Mouse (Mus musculus): ENCODE measurements at regions not wholly inside any gene's neighbourhood (a gene's known extent, or its start where the extent isn't known, plus 50 kb on each side); places are given as distances from the start of the nearest gene placed in this dataset.
A peak's percentile ranks its signal among the peaks of the same experiment; 100 is the strongest.

DNA sequence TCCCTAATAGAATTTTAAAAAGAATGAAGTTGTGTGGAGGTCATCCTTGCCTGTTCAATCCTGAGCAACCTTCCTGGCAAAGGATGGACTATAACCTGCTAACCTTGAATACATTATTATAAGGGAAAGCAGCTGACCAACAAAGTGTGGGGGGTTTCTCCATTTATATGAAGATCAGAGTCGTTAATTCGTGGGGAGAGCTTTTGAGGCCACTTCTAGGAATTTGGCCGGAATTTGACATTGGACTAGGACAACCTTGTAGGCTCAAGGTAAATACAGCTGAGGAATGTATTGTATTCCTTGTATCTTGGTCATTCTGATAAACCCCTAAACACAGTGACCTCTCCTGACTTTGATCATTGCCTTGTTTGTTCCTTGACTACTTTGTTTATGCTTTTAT is 56.9 kb downstream of the Klf4 start:
- no peak for DNase-seq (ENCODE audit: low spot score in 2 of 2)

GRCm38 (mm10) chr4:55474044-55474788 is 58.0 kb downstream of the Klf4 start:
- no peak for DNase-seq (ENCODE audit: low spot score in 2 of 2)

DNA sequence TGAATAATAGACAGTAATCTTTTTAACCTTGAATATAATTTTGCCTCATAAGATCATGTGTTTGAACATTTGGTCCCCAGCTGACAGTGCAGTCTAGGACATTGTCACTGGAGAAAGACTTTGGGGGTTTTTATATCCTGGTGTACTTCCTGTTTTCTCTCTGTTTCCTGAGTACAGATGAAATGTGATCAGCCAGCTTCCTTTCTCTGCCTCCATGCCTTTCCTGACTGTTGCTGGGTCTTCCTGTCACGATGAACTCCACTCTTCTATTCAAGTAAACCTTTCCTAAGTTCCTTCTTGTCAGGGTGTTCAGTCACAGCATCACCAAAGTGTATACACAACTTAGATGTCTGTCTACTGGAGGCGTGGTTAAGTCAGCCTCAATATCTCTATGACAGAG is 59.6 kb downstream of the Klf4 start:
- no peak for DNase-seq (ENCODE audit: low spot score in 2 of 2)

GRCm38 (mm10) chr4:55470779-55471663 is 61.2 kb downstream of the Klf4 start:
- DNase-seq (ENCODE audit: low spot score in 2 of 2): no peak

- DNase-seq (ENCODE audit: low spot score in 2 of 2): no peak
These were observed 68.1 kb downstream of the Klf4 start for GRCm38 (mm10) chr4:55464192-55464591.

DNA sequence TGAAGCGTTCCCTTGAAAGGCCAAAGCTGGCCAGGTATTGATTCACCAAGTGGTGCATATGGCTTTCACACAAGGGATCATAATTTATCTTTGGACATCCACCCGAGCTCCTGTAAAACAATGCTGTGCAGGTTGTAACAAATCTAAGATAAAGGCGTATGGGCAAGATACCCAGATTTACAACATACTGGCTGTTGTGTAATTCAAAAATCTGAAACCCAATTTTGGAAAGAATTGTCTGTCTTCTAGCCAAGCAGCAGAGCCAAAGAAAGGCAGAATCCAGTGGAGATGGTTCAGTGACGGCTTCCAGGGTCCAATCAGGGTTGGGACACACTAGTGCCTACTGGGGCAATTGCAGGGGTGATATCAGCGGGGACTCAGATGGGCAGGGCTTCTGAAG is 70.3 kb downstream of the Klf4 start:
- DNase-seq (ENCODE audit: low spot score in 2 of 2): no peak

DNA sequence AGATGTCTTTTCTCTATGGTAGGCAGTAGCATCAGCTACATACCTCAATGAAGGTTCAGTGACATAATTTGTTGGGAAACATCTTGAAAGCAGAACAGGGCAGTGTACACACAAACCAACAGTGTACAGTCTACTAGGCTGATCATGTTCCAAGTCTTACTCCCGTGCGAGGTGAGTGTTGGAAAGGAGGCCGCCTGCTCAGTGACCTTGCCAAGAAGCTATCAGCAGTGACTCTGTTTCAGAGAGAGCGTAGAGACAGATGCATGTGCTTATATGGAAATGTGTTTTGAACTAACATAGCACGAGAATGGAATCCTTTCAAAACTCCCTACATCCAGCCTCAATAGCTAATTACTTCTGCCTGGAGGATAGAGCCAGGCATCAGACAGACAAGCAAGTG is 78.4 kb downstream of the Klf4 start:
- no peak for DNase-seq (ENCODE audit: low spot score in 2 of 2)

DNA sequence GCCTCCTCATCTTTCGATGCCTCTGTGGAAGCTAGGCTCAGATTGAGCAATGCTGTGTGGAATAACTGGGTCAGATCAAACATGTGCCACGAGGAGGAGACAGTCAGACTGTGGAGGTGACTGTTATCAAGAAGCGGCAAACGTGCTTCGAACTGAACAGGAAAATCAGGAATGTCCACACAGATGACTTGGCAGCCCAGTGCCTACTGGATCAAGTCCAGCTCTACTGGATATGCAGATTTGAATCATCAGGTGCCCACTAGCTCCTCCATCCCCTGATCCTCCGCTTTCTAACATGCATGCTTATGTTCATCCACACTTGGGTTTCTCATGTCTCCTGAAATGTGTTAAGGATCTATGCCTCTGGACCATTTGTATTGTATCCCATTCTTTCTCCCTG is 79.7 kb downstream of the Klf4 start:
- no peak for DNase-seq (ENCODE audit: low spot score in 2 of 2)

DNA sequence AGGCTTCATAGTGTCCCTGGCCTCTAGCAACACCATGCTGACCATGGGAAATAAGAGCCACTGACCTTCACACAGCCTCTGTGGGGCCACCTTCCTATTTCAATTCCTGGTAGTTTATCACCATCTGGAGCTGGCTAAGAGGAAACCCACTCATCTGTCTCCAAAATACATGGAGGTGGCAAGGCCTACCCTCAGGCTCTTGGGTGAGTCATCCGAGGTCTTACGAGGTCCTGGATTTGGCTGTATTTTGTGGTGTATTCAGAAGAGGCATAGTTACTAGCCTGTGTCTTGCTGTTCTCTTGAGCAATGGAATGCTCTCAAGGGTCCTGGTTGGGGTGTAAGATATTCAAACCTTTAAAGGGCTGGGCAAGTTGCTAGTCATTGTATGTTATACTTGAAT is 80.6 kb downstream of the Klf4 start:
- no peak for DNase-seq (ENCODE audit: low spot score in 2 of 2)

- no peak for DNase-seq (ENCODE audit: low spot score in 2 of 2)
These were observed 81.2 kb downstream of the Klf4 start for GRCm38 (mm10) chr4:55451026-55451425.

- DNase-seq (ENCODE audit: low spot score in 2 of 2): no peak
These were observed 88.8 kb downstream of the Klf4 start for GRCm38 (mm10) chr4:55443489-55443888.

DNA sequence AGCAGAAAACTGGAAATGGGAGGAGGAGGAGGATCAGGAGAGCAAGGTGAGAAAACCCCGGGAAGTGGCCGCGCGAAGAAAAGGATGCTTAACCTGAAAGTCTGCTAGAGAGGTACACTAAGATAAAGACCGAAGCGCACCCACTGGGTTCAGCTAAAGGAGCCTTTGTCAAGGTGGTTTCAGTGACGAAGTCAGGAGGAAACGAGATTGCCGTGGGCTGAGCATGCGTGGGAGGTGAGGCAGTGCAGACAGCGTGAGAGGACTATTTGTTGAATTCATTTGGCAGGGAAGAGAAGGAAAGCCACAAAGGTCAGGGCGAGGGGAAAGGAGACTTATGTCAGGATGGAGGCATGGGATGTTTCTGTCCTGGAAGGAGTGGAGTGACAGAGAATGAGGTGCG is 90.2 kb downstream of the Klf4 start:
- DNase-seq (ENCODE audit: low spot score in 2 of 2): peak in 1 of 2 experiments; percentile 8

All from frontal cortex, postnatal 14 days (tissue).